Mouse (Mus musculus): Measurements from ENCODE around the gene Arhgap21.

GRCm38 (mm10) chr2:20860756-20861155, 107.9 kb downstream of the Arhgap21 start:
- TF ChIP-seq CTCF (IDR thresholded peaks at IDR 0.05; ENCODE audit: control insufficient read depth, insufficient read depth, insufficient replicate concordance, low read depth, low read length) (no peak), POLR2A (IDR thresholded peaks at IDR 0.05; ENCODE audit: control insufficient read depth, low read depth, low read length) (no peak)

Measured in testis, adult 2 months (tissue).